Mouse (Mus musculus) embryonic fibroblast, embryonic 13.5 days (primary cell): ENCODE measurements at regions not wholly inside any gene's neighbourhood (a gene's known extent, or its start where the extent isn't known, plus 50 kb on each side); places are given as distances from the start of the nearest gene placed in this dataset.

Experiments used
- CTCF ChIP-seq: IDR thresholded peaks from 2 replicates; pipeline ENCODE4 v1.5.1; 2011; ENCODE audit warnings: mild to moderate bottlenecking, control low read depth, low read length, moderate library complexity, borderline replicate concordance; ENCODE audit not compliant: insufficient read depth
- POLR2A ChIP-seq: IDR thresholded peaks from 2 replicates; pipeline ENCODE4 v1.6.1; 2011; ENCODE audit warnings: low read depth, mild to moderate bottlenecking, control low read depth, low read length, moderate library complexity

- TF ChIP-seq CTCF (no peak), POLR2A (no peak)
Measured at GRCm38 (mm10) chr12:99627898-99628231, 64.5 kb upstream of the Foxn3 start.
